Mouse (Mus musculus) kidney, postnatal 0 days (tissue): ENCODE data around the gene Btbd35f17. TPM values are rescaled to one million over a fixed set of nuclear protein-coding genes. Genes with fewer than 3 reads are reported as not detected.
"Not testable (repeated sequence)": the region's sequence is repeated elsewhere in the genome, so short reads cannot be mapped to it uniquely, and the experiment has no call there.

Experiments used
- ATAC-seq: fragments of 200-750 bp; cut with Nextera tagmentation; replicated peaks from 2 replicates; pipeline ENCODE4 v1.8.0; 2017; ENCODE audit warnings: low read depth, moderate number of reproducible peaks, moderate TSS enrichment, moderate library complexity; ENCODE audit not compliant: low FRiP score
- DNase-seq: peaks from one replicate; pipeline ENCODE4 v3.0.0-alpha.2; 2016; ENCODE audit warnings: low spot score
- H3K27ac ChIP-seq: fragments of 300-500 bp; sonication (generic); 2 replicates; pipeline ENCODE4 v1.5.1; 2014; ENCODE audit warnings: mild to moderate bottlenecking
- H3K27me3 ChIP-seq: fragments of 300-500 bp; sonication (generic); 2 replicates; pipeline ENCODE4 v1.6.1; 2014; ENCODE audit warnings: low read length, mixed read lengths; ENCODE audit not compliant: insufficient read depth
- H3K36me3 ChIP-seq: fragments of 300-500 bp; sonication (generic); 2 replicates; pipeline ENCODE4 v1.6.1; 2014; ENCODE audit warnings: low read length, mixed read lengths; ENCODE audit not compliant: insufficient read depth
- H3K4me1 ChIP-seq: fragments of 300-500 bp; sonication (generic); replicated peaks from 2 replicates; pipeline ENCODE4 v1.6.1; 2014; ENCODE audit warnings: antibody characterized with exemption, low read length, mixed read lengths; ENCODE audit not compliant: insufficient read depth
- H3K4me2 ChIP-seq: fragments of 300-500 bp; sonication (generic); 2 replicates; pipeline ENCODE4 v1.6.1; 2014; ENCODE audit warnings: mild to moderate bottlenecking, low read length, moderate library complexity, mixed read lengths
- H3K4me3 ChIP-seq: fragments of 300-500 bp; sonication (generic); replicated peaks from 2 replicates; pipeline ENCODE4 v1.5.1; 2014; ENCODE audit warnings: low read depth, low read length
- H3K9ac ChIP-seq: fragments of 300-500 bp; sonication (generic); 2 replicates; pipeline ENCODE4 v1.6.1; 2014; ENCODE audit warnings: low read depth, low read length
- H3K9me3 ChIP-seq: fragments of 300-500 bp; sonication (generic); replicated peaks from 2 replicates; pipeline ENCODE4 v1.6.1; 2016; ENCODE audit warnings: low read length, inconsistent platforms, mixed read lengths
- WGBS: fragments of 180-500 bp; shearing (Covaris S2); extraction: QIAGEN DNeasy Blood & Tissue Kit; methylation state at CpG from one replicate; pipeline ENCODE4 v1.1.7; 2014; 5-methylcytosine and 5-hydroxymethylcytosine counted together
- polyA plus RNA-seq: library from polyadenylated mRNA; unstranded; fragments of >200 nt; fragmentation: Nextera tagmentation; extraction: Ambion mirVana; gene quantifications from 2 replicates; pipeline ENCODE4 v1.2.1, GENCODE M21; 2015

Gene Btbd35f17
- not detected in 2 replicates for polyA plus RNA-seq

DNA sequence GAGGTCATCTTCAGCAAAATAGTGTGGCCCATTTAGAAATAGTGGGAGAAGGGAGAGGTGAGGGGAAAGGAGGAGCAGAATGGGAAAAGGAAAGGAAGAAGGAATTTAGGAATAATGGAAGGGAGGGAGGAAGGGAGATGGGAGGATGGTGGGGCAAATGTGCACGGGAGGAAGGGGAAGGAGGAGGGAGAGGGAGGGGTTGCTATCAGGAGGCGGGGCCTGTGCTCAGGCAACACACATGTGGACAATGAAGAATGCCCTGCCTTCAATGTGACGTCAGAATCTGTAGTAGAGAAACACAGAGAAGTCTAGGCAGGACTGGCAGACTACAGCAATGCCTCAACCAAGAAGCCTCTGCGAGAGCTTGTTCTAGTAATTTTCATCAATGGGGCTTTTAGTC is at the start of gene Btbd35f17:
Btbd35f17 (plus strand) TSS at position 301 of the 400 bp plus-strand sequence.
- not testable (repeated sequence) for ATAC-seq, H3K36me3 ChIP-seq, H3K27me3 ChIP-seq, H3K4me2 ChIP-seq, H3K9me3 ChIP-seq, H3K4me1 ChIP-seq, H3K27ac ChIP-seq, H3K9ac ChIP-seq, DNase-seq, H3K4me3 ChIP-seq
- WGBS = 89% methylated on average over 1 of the region's 4 CpGs

Other genes with a start within 250 kb of the Btbd35f17 start
- not detected in 2 replicates for gene Btbd35f28, start 174.1 kb upstream of the Btbd35f17 start, polyA plus RNA-seq
- not detected in 2 replicates for gene Btbd35f20, start 79.4 kb upstream of the Btbd35f17 start, polyA plus RNA-seq